Mouse (Mus musculus) heart, embryonic 10.5 days (tissue): ENCODE data around the gene Folr1. TPM values are rescaled to one million over a fixed set of nuclear protein-coding genes. Genes with fewer than 3 reads are reported as not detected.

ENCODE experiments used
- DNase-seq: peaks from one replicate; pipeline ENCODE4 v3.0.0-alpha.2; 2017; ENCODE audit warnings: low spot score
- H3K27ac ChIP-seq: fragments of 300-500 bp; sonication (generic); 2 replicates; pipeline ENCODE4 v1.5.1; 2016; ENCODE audit warnings: mild to moderate bottlenecking
- H3K27me3 ChIP-seq: fragments of 300-500 bp; sonication (generic); 2 replicates; pipeline ENCODE4 v1.6.1; 2016; ENCODE audit warnings: mild to moderate bottlenecking; ENCODE audit not compliant: poor library complexity, insufficient read depth, severe bottlenecking
- H3K36me3 ChIP-seq: fragments of 300-500 bp; sonication (generic); 2 replicates; pipeline ENCODE4 v1.6.1; 2016; ENCODE audit warnings: mild to moderate bottlenecking, moderate library complexity
- H3K4me1 ChIP-seq: fragments of 300-500 bp; sonication (generic); 2 replicates; pipeline ENCODE4 v1.6.1; 2016; ENCODE audit warnings: mild to moderate bottlenecking
- H3K4me3 ChIP-seq: fragments of 300-500 bp; sonication (generic); 2 replicates; pipeline ENCODE4 v1.5.1; 2016; ENCODE audit warnings: mild to moderate bottlenecking, moderate library complexity
- H3K9me3 ChIP-seq: fragments of 300-500 bp; sonication (generic); 2 replicates; pipeline ENCODE4 v1.6.1; 2016; ENCODE audit warnings: mild to moderate bottlenecking, moderate library complexity
- WGBS: fragments of 180-500 bp; shearing (Covaris S2); methylation state at CpG from one replicate; pipeline ENCODE4 v1.1.7; 2016; 5-methylcytosine and 5-hydroxymethylcytosine counted together
- microRNA-seq: library from miRNA; unstranded; fragments of <30 nt; microRNA quantifications from one replicate; pipeline ENCODE4, GENCODE M21; 2017
- polyA plus RNA-seq: library from polyadenylated mRNA; unstranded; fragments of >200 nt; fragmentation: Nextera tagmentation; extraction: Ambion mirVana; gene quantifications from 2 replicates; pipeline ENCODE4 v1.2.1, GENCODE M21; 2016

The Folr1 gene
- polyA plus RNA-seq, 1 experiment from 2014 or later: 2.1 TPM

- DNase-seq: peak; percentile 89
- Histone ChIP-seq H3K4me3 (peak overlapping the region; percentile 69), H3K9me3 (no peaks in the 10 kb centered on the region), H3K4me1 (peaks cover 44% of the 10 kb centered on the region), H3K27ac (peak overlapping the region; percentile 90), H3K27me3 (peaks cover 61% of the 10 kb centered on the region), H3K36me3 (peaks cover 38% of the 10 kb centered on the region)
- under 1% methylated on average over 71 of the region's 71 CpGs for WGBS
These were observed 48.8 kb downstream of the Folr1 start for GRCm38 (mm10) chr7:101821571-101822501.

GRCm38 (mm10) chr7:101820295-101821030, 50.1 kb downstream of the Folr1 start:
- Histone ChIP-seq H3K9me3 (no peaks in the 10 kb centered on the region), H3K27ac (peak overlapping the region; percentile 90), H3K4me1 (peaks cover 44% of the 10 kb centered on the region), H3K36me3 (peaks cover 24% of the 10 kb centered on the region), H3K4me3 (peak overlapping the region; percentile 69), H3K27me3 (peaks cover 74% of the 10 kb centered on the region)
- WGBS: 1% methylated on average over 35 of the region's 35 CpGs
- DNase-seq: no peak

- Histone ChIP-seq H3K27ac (no peak within 1 kb of the TSS; the same call in 1 of the 2 replicates), H3K36me3 (no peaks in the 10 kb centered on the region), H3K9me3 (no peaks in the 10 kb centered on the region), H3K4me3 (peak within 1 kb of the TSS; percentile 53), H3K4me1 (peaks cover 37% of the 10 kb centered on the region), H3K27me3 (peaks cover 72% of the 10 kb centered on the region)
- no peak for DNase-seq
- WGBS: under 1% methylated on average over 43 of the region's 45 CpGs
These were observed 52.7 kb downstream of the Folr1 start, which contains the start of gene Phox2a for GRCm38 (mm10) chr7:101817861-101818401. TSS of gene Phox2a (plus strand) at chr7:101818313.

Small RNA genes lying within 50 kb of the gene (microRNA-seq; reads per million reads assigned to microRNA genes)
- not detected for gene Gm22655

Other genes starting within 250 kb of the Folr1 start
- 55.9 and 63.0 TPM in 2 replicates for gene Clpb, start 207.2 kb downstream of the Folr1 start, polyA plus RNA-seq
- gene Phox2a, start 52.5 kb downstream of the Folr1 start, polyA plus RNA-seq: 0.15 and 0.36 TPM in 2 replicates
- gene Inppl1, start 32.6 kb downstream of the Folr1 start, polyA plus RNA-seq: 44.9 and 61.0 TPM in 2 replicates
- not detected in 2 replicates for gene Folr2, start 13.6 kb downstream of the Folr1 start, polyA plus RNA-seq
- gene Anapc15, start 7.1 kb downstream of the Folr1 start, polyA plus RNA-seq: 83.0 and 94.3 TPM in 2 replicates
- gene Lamtor1, start 35.1 kb upstream of the Folr1 start, polyA plus RNA-seq: 169 and 176 TPM in 2 replicates
- 0.41 and 0.63 TPM in 2 replicates for gene Tomt, start 35.6 kb upstream of the Folr1 start, polyA plus RNA-seq
- 7.6 and 9.4 TPM in 2 replicates for gene Lrrc51, start 63.1 kb upstream of the Folr1 start, polyA plus RNA-seq
- gene Numa1, start 63.3 kb upstream of the Folr1 start, polyA plus RNA-seq: 58.6 and 59.5 TPM in 2 replicates
- gene Il18bp, start 147.9 kb upstream of the Folr1 start, polyA plus RNA-seq: 2.4 and 2.5 TPM in 2 replicates
- 23.7 and 28.2 TPM in 2 replicates for gene Rnf121, start 194.7 kb upstream of the Folr1 start, polyA plus RNA-seq
- 26.4 and 33.5 TPM in 2 replicates for gene Xndc1, start 194.7 kb upstream of the Folr1 start, polyA plus RNA-seq
- gene Xntrpc, start 194.9 kb upstream of the Folr1 start, polyA plus RNA-seq: 1.5 and 1.7 TPM in 2 replicates
- not detected in 2 replicates for gene Trpc2, start 212.3 kb upstream of the Folr1 start, polyA plus RNA-seq
- 8.1 and 18.4 TPM in 2 replicates for gene Art1, start 231.0 kb upstream of the Folr1 start, polyA plus RNA-seq
- gene Art5, start 238.7 kb upstream of the Folr1 start, polyA plus RNA-seq: 3.8 and 4.2 TPM in 2 replicates
- gene Chrna10, start 246.0 kb upstream of the Folr1 start, polyA plus RNA-seq: 0.06 TPM in 2 replicates